Mouse (Mus musculus): ENCODE data around the gene Trim13. TPM values are rescaled to one million over a fixed set of nuclear protein-coding genes. Genes with fewer than 3 reads are reported as not detected.

The Trim13 gene
- polyA plus RNA-seq, 1 experiment, result 6.7 TPM

- peak overlapping the region; percentile 57 for H3K4me2 ChIP-seq (ENCODE audit: low read depth)
- TF ChIP-seq CEBPB (IDR thresholded peaks at IDR 0.05; ENCODE audit: insufficient read depth, poor library complexity, severe bottlenecking) (no peak), E2F4 (IDR thresholded peaks at IDR 0.05; ENCODE audit: insufficient read depth) (peak; percentile 3)
Observed at GRCm38 (mm10) chr14:61647881-61648684, 50.0 kb downstream of the Trim13 start.

GRCm38 (mm10) chr14:61648685-61649504 lies 50.8 kb downstream of the Trim13 start:
- peaks cover 49% of the 10 kb centered on the region for H3K79me2 ChIP-seq (ENCODE audit: control insufficient read depth, insufficient read depth)
- H3K4me3 ChIP-seq, result peak overlapping the region; percentile 95
- peak; percentile 97 for TF ChIP-seq POLR2A (IDR thresholded peaks at IDR 0.05; ENCODE audit: insufficient read length, low read depth)
- TF ChIP-seq TCF12 (IDR thresholded peaks at IDR 0.05; ENCODE audit: insufficient read depth, poor library complexity, severe bottlenecking), result no peak
- TF ChIP-seq E2F4 (IDR thresholded peaks at IDR 0.05; ENCODE audit: insufficient read depth), result peak; percentile 87
- TF ChIP-seq USF1 (IDR thresholded peaks at IDR 0.05; ENCODE audit: low read depth), result no peak
- no peak for TF ChIP-seq CEBPB (IDR thresholded peaks at IDR 0.05; ENCODE audit: insufficient read depth, poor library complexity, severe bottlenecking)
- TF ChIP-seq MYOD1 (IDR thresholded peaks at IDR 0.05; ENCODE audit: control insufficient read depth in 1 of 3, insufficient read length in 2 of 3, low read depth in 2 of 3), result peak in 2 of 3 experiments; percentile 75 to 98
- peak; percentile 95 for TF ChIP-seq POLR2AphosphoS2 (IDR thresholded peaks at IDR 0.05; ENCODE audit: insufficient read length, low read depth)
- peak; percentile 50 to 93 (median 85) for TF ChIP-seq MYOG (IDR thresholded peaks at IDR 0.05; ENCODE audit: control insufficient read depth in 1 of 3, insufficient read depth in 1 of 3, insufficient read length in 2 of 3, low read depth in 2 of 3)
- TF ChIP-seq TCF3 (IDR thresholded peaks at IDR 0.05; ENCODE audit: insufficient read length, low read depth), result peak; percentile 37
- TF ChIP-seq REST (IDR thresholded peaks at IDR 0.05; ENCODE audit: insufficient read depth, insufficient read length), result no peak
- no peak for TF ChIP-seq SRF (IDR thresholded peaks at IDR 0.05; ENCODE audit: control insufficient read depth, insufficient read length, low read depth)
- H3K27me3 ChIP-seq (ENCODE audit: control insufficient read depth, insufficient read depth, insufficient read length), result no peaks in the 10 kb centered on the region
- H3K4me2 ChIP-seq (ENCODE audit: low read depth), result peak overlapping the region; percentile 83
- no peaks in the 10 kb centered on the region for H3K36me3 ChIP-seq (ENCODE audit: control insufficient read depth, insufficient read depth)
- H3ac ChIP-seq (ENCODE audit: control insufficient read depth, insufficient read length), result peak overlapping the region; percentile 99

More at GRCm38 (mm10) chr14:61647881-61648684, 50.0 kb downstream of the Trim13 start:
- Histone ChIP-seq H3K4me3 (peak overlapping the region; percentile 95), H3ac (ENCODE audit: control insufficient read depth, insufficient read length) (peak overlapping the region; percentile 99), H3K36me3 (ENCODE audit: control insufficient read depth, insufficient read depth) (no peaks in the 10 kb centered on the region), H3K79me2 (ENCODE audit: control insufficient read depth, insufficient read depth) (peaks cover 57% of the 10 kb centered on the region), H3K27me3 (ENCODE audit: control insufficient read depth, insufficient read depth, insufficient read length) (no peaks in the 10 kb centered on the region)

GRCm38 (mm10) chr14:61650291-61650960 lies 52.4 kb downstream of the Trim13 start:
- no peak overlapping the region for H3ac ChIP-seq (ENCODE audit: control insufficient read depth, insufficient read length)
- H3K27me3 ChIP-seq (ENCODE audit: control insufficient read depth, insufficient read depth, insufficient read length), result no peaks in the 10 kb centered on the region
- H3K4me3 ChIP-seq, result no peak overlapping the region
- TF ChIP-seq POLR2A (IDR thresholded peaks at IDR 0.05; ENCODE audit: insufficient read length, low read depth) (no peak), E2F4 (IDR thresholded peaks at IDR 0.05; ENCODE audit: insufficient read depth) (no peak), TCF12 (IDR thresholded peaks at IDR 0.05; ENCODE audit: insufficient read depth, poor library complexity, severe bottlenecking) (no peak), USF1 (IDR thresholded peaks at IDR 0.05; ENCODE audit: low read depth) (no peak), CEBPB (IDR thresholded peaks at IDR 0.05; ENCODE audit: insufficient read depth, poor library complexity, severe bottlenecking) (no peak), TCF3 (IDR thresholded peaks at IDR 0.05; ENCODE audit: insufficient read length, low read depth) (no peak), POLR2AphosphoS2 (IDR thresholded peaks at IDR 0.05; ENCODE audit: insufficient read length, low read depth) (no peak), REST (IDR thresholded peaks at IDR 0.05; ENCODE audit: insufficient read depth, insufficient read length) (no peak), SRF (IDR thresholded peaks at IDR 0.05; ENCODE audit: control insufficient read depth, insufficient read length, low read depth) (no peak), MYOD1 (IDR thresholded peaks at IDR 0.05; ENCODE audit: control insufficient read depth in 1 of 3, insufficient read length in 2 of 3, low read depth in 2 of 3) (no peak), MYOG (IDR thresholded peaks at IDR 0.05; ENCODE audit: control insufficient read depth in 1 of 3, insufficient read depth in 1 of 3, insufficient read length in 2 of 3, low read depth in 2 of 3) (no peak), MAX (IDR thresholded peaks at IDR 0.05; ENCODE audit: low read depth) (no peak)
- peak overlapping the region; percentile 83 for H3K4me2 ChIP-seq (ENCODE audit: low read depth)
- H3K36me3 ChIP-seq (ENCODE audit: control insufficient read depth, insufficient read depth), result no peaks in the 10 kb centered on the region
- peaks cover 34% of the 10 kb centered on the region for H3K79me2 ChIP-seq (ENCODE audit: control insufficient read depth, insufficient read depth)

Other genes with a start within 250 kb of the Trim13 start
- 1.3 TPM for gene Ebpl, start 237.8 kb upstream of the Trim13 start, polyA plus RNA-seq (2012; fragmentation: generic; extraction: Trizol)
- 13.7 TPM for gene Kpna3, start 158.4 kb upstream of the Trim13 start, polyA plus RNA-seq (2012; fragmentation: generic; extraction: Trizol)
- 8.7 TPM for gene Spryd7, start 41.4 kb upstream of the Trim13 start, polyA plus RNA-seq (2012; fragmentation: generic; extraction: Trizol)
- gene Kcnrg, start 9.2 kb downstream of the Trim13 start, polyA plus RNA-seq (2012; fragmentation: generic; extraction: Trizol), result 0.16 TPM